Mouse (Mus musculus): ENCODE measurements around the gene Tarbp2. TPM values are rescaled to one million over a fixed set of nuclear protein-coding genes. Genes with fewer than 3 reads are reported as not detected.

Tarbp2 gene
- total RNA-seq, 2 experiments from 2014 or later: 37.9 to 40.2 TPM

DNA sequence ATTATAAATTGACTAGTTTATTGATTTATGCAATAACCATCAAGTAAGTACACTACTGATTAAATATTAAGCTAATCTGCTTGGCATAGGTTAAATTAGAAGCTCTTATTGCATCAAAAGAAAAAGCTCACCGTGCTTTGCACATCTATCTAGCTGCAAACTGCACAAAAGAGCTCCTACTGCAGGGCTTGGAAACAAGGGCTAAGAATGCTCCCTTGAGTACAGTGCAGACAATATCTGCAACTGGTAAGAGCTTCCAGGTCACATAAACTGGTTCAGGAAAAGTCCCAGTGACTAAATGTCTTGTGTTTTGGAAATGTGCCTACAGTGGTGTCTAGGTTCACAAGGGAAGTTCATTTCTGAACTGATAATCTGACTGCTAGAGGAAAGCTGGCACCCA lies 44.5 kb downstream of the Tarbp2 start:
- intact Hi-C loops (cut with DNase I; ENCODE audit: low total_unique reads): no loop called here
- no peak for DNase-seq

DNA sequence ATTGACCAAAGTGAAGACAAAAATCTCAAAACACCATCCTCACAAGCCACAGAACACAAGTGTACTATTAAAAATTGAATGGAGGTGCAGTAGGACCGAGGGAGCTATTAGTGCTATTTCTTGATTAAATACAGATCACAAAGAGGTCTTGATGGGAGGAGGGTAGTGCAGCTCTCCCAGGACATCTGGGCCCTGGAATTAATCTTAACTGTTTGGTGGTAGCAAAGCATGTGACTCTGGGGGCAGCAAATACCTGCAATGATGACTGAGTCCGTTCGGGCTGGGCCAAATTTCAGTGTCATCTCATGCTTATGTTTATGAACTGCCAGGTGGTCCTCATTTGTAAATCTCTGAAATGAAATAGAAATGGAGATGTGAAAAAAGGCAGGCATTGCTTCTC lies 45.1 kb downstream of the Tarbp2 start:
- no peak for DNase-seq
- intact Hi-C loops (cut with DNase I; ENCODE audit: low total_unique reads): no loop called here

DNA sequence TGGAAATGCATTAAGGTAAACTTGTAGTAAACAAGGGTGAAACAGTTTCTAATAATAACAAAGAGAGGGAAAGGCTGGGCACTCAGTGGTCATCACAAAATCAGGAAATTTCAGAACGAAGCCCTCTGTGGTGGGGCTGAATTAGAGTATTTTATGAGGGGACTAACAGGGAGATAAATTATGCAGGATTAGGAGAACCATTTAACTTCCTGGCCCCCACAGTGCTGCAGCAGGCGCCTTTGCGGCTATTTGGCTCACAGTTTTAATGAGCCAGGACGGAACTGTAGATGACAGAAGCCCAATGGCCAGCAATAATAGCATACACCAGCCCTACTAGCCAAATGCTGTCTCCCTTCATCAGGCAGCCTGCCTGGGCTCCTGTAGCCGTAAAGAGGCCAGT lies 45.7 kb downstream of the Tarbp2 start:
- intact Hi-C loops (cut with DNase I; ENCODE audit: low total_unique reads): no loop called here
- no peak for DNase-seq

DNA sequence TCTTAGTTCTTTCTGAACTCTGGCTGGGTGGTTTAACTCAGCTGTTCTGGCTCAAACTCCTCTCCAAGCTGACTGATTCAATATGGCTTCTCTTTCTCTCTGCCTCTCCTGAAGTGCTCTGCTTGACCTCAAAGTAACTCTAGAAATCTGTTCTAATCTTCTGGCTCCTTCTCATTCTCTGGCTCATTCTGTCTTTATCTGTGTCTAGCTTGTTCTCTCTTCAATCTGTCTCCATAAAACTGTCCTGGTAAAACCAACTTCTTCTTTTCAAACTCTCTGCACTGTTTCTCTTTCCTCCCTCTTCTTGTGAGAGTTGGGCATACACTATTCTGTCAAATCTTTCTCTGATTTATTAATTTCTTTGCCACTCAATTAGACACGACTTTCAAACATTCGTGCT lies 49.9 kb downstream of the Tarbp2 start:
- no peak for DNase-seq
- intact Hi-C loops (cut with DNase I; ENCODE audit: low total_unique reads): no loop called here

DNA sequence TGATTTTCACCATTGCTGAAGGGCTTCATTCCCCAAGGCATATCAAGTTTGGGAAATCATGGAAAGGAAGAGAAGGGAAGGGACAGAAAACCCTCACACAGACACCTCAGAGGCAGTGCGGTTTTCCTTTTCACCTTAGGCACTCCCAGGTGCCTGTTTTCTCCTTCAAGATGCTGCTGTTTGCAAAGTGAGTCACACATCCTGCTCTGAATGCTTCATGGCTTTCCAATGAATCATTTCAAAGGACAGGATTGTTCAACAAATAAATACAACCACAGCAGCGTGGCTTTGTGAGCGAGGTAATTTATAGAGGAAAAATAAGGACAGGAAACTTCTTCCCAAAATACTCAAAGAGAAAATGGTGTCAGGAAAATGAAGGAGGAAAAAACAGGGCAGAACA lies 54.1 kb downstream of the Tarbp2 start:
- intact Hi-C loops (cut with DNase I; ENCODE audit: low total_unique reads): no loop called here

More for the DNA sequence above, 54.1 kb downstream of the Tarbp2 start:
- DNase-seq: no peak

Other genes with a start within 250 kb of the Tarbp2 start
- gene Gm9918, start 247.6 kb upstream of the Tarbp2 start, total RNA-seq (2021): not detected
- 10 to 100 TPM; 14.5 to 14.9 TPM for gene Mfsd5, start 238.7 kb upstream of the Tarbp2 start, total RNA-seq (2021)
- gene Espl1, start 221.9 kb upstream of the Tarbp2 start, total RNA-seq (2021): 1 to 10 TPM; 1.1 to 4.1 TPM
- gene Pfdn5, start 192.1 kb upstream of the Tarbp2 start, total RNA-seq (2021): 100 to 1,000 TPM; 212 to 228 TPM
- gene Myg1, start 186.5 kb upstream of the Tarbp2 start, total RNA-seq (2021): 10 to 100 TPM; 17.6 to 19.0 TPM
- 1 to 10 TPM; 7.2 to 8.4 TPM for gene Aaas, start 167.4 kb upstream of the Tarbp2 start, total RNA-seq (2021)
- under 1 TPM; 0.11 to 0.14 TPM for gene Sp7, start 151.0 kb upstream of the Tarbp2 start, total RNA-seq (2021)
- gene Sp1, start 112.0 kb upstream of the Tarbp2 start, total RNA-seq (2021): 10 to 100 TPM; 27.5 to 31.2 TPM
- gene Amhr2, start 72.8 kb upstream of the Tarbp2 start, total RNA-seq (2021): 1 to 10 TPM; 4.5 to 5.0 TPM
- gene Prr13, start 59.2 kb upstream of the Tarbp2 start, total RNA-seq (2021): 10 to 100 TPM; 12.1 to 13.6 TPM
- gene Pcbp2, start 47.7 kb upstream of the Tarbp2 start, total RNA-seq (2021): 100 to 1,000 TPM; 382 to 414 TPM
- not detected for gene Gm10337, start 14.5 kb upstream of the Tarbp2 start, total RNA-seq (2021)
- gene Map3k12, start 1.1 kb upstream of the Tarbp2 start, total RNA-seq (2021): 1 to 10 TPM; 3.1 TPM
- 1 to 10 TPM; 1.4 to 1.7 TPM for gene Npff, start 6.8 kb downstream of the Tarbp2 start, total RNA-seq (2021)
- gene Gm28047, start 106.9 kb downstream of the Tarbp2 start, total RNA-seq (2021): 1 to 10 TPM in 1 of 2 experiments, not detected in 1; 1.9 TPM
- 10 to 100 TPM; 49.9 to 51.2 TPM for gene Atf7, start 107.3 kb downstream of the Tarbp2 start, total RNA-seq (2021)
- 10 to 100 TPM; 27.7 to 28.8 TPM for gene Atp5g2, start 154.2 kb downstream of the Tarbp2 start, total RNA-seq (2021)
- 10 to 100 TPM; 44.1 to 56.5 TPM for gene Calcoco1, start 204.0 kb downstream of the Tarbp2 start, total RNA-seq (2021)

Measured in gastrocnemius, postnatal 14 days (tissue).